Mouse (Mus musculus): ENCODE measurements around the gene Camk2n1. TPM values are rescaled to one million over a fixed set of nuclear protein-coding genes. Genes with fewer than 3 reads are reported as not detected.

Camk2n1 gene
- polyA plus RNA-seq (2015; fragmentation: Nextera tagmentation; extraction: Ambion mirVana), result 1.0 and 1.1 TPM in 2 replicates

DNA sequence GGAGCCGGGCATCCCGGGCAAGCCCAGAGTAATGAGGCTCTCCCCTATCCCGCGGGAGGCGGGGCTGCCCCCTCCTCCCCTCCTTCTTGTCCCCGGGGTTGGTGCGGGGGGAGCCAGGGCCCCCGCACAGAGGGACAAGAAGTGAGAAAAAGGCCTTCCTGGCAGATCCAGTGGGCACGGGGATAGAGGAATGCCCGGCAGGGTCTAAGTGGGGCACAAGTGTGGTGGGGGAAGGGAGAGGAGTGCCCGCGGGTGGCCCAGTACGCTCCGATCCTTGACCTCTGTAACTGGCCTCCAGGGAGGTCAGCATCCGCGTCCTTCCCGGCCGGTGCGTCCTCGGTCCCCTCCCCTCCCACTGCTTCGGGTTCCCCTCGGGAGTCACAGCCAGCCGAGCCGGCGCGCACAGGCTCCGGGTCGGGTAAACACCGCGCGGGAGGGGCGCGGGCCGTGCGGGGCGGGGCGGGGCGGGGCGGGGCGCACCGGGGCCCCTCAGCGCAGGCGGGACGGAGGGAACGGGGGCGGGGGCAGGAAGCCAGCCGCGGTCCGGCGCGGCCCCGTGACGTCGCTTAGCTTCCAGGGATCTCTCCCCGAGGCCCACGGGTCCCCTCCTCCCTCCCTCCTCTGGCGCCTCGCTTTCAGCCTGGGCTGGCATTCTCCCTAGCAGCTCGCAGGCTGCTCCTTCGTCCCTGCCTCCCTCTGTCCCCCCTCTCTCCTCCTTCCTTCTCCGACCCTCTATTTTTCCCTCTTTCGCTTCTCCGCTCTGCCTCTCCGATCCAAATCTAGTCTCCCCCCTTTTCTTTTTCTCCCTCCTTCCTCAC lies at the start of gene Camk2n1:
Gene Camk2n1 (plus strand): TSS at position 562 of the 818 bp plus-strand sequence.
- Histone ChIP-seq H3K27ac (replicated peaks) (peak within 1 kb of the TSS; percentile 51; the same call in 1 of the 2 replicates), H3K4me3 (peak within 1 kb of the TSS; percentile 74), H3K9me3 (no peaks in the 10 kb centered on the region), H3K4me2 (peak within 1 kb of the TSS; percentile 95), H3K4me1 (peaks cover 25% of the 10 kb centered on the region), H3K9ac (peak within 1 kb of the TSS; percentile 85), H3K36me3 (no peaks in the 10 kb centered on the region), H3K27me3 (replicated peaks) (peaks cover 93% of the 10 kb centered on the region)
- ATAC-seq (ENCODE audit: extremely low read depth, insufficient number of reproducible peaks, low FRiP score, low TSS enrichment), result 0 out of 2 replicates have a peak, but pooled peaks have one; percentile 61
- WGBS, result under 1% methylated on average over 42 of the region's 64 CpGs

DNA sequence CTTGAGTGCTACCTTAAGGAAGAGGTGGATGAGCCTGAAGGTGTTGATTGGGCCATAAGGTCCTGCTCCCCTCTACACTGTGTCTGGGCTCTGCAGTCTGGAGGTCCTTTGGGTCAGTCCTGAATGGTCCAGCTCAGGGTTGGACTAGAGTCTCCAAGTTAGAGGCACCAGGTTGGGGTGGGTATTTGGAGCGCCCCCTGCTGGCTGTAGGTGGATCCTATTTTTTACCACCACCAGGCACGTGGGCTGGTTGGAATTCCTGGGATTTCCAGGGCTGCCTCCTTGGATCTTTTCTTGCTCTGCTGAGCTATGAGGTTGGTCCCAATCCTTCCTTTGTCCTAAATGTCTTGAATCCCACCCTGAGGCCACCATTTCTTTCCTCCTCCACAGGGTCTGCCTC lies 49.3 kb upstream of the Camk2n1 start:
- H3K27ac ChIP-seq (replicated peaks), result no peak overlapping the region
- no peak overlapping the region for H3K4me3 ChIP-seq
- peaks cover 23% of the 10 kb centered on the region for H3K27me3 ChIP-seq (replicated peaks)
- no peak overlapping the region for H3K9ac ChIP-seq
- ATAC-seq (ENCODE audit: extremely low read depth, insufficient number of reproducible peaks, low FRiP score, low TSS enrichment), result no peak
- H3K4me1 ChIP-seq, result peaks cover 5% of the 10 kb centered on the region; the same call in 1 of the 2 replicates
- no peaks in the 10 kb centered on the region for H3K36me3 ChIP-seq
- no peak overlapping the region for H3K4me2 ChIP-seq
- H3K9me3 ChIP-seq, result no peaks in the 10 kb centered on the region
- 0% methylated on average over 2 of the region's 2 CpGs for WGBS

DNA sequence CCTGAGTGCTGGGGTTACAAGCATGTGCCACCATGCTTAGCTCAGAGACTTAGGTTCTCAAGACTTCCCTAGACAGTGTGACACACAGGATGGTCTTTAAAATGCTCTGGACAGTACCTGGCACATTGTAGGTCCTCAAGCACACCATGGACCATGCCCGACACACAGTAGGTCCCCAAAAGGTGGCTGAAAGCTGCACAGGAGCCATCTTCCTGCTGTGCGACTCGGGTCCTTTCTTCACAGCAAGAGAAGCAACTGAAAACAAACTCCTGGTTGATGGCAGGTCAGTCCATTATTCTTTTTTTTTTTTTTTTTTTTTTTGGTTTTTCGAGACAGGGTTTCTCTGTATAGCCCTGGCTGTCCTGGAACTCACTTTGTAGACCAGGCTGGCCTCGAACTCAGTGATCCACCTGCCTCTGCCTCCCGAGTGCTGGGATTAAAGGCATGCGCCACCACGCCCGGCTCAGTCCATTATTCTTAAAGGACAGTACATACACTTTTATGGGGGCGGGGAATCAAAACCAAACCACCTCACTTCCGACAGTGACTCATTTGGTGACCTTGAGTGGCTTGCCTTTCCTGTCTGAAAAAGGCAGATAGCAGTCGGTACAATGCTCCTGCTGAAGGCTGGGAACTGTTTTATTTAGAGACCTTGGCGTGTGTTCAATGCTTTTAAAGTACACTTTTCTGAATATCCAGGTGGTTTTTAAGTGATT lies 46.5 kb upstream of the Camk2n1 start:
- Histone ChIP-seq H3K36me3 (no peaks in the 10 kb centered on the region), H3K4me1 (peaks cover 5% of the 10 kb centered on the region; the same call in 1 of the 2 replicates)
- ATAC-seq (ENCODE audit: extremely low read depth, insufficient number of reproducible peaks, low FRiP score, low TSS enrichment), result no peak

DNA sequence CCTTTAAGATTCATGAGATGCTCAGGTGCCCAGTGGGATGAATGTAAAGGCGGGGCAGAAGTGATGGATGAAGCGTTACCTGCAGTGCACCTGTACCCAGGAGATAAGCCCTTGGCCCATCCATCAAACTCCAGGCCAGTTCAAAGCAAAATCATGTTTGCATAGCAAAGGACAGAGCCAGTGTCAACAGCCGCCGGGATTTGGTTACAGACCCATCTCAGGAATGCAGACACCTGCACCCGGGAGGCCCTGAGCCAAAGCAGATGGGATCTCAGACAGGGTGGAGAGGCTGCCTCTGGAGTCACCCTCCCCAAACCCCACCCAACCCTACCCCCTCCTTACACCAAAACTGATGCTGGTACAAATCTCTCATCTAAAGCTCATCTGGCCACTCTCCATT lies 43.1 kb upstream of the Camk2n1 start:
- no peaks in the 10 kb centered on the region for H3K36me3 ChIP-seq
- H3K4me1 ChIP-seq, result peaks cover 17% of the 10 kb centered on the region
- H3K4me2 ChIP-seq, result no peak overlapping the region
- H3K9me3 ChIP-seq, result no peaks in the 10 kb centered on the region
- no peak overlapping the region for H3K9ac ChIP-seq
- no peak for ATAC-seq (ENCODE audit: extremely low read depth, insufficient number of reproducible peaks, low FRiP score, low TSS enrichment)
- peaks cover 48% of the 10 kb centered on the region for H3K27me3 ChIP-seq (replicated peaks)
- no peak overlapping the region for H3K4me3 ChIP-seq
- WGBS, result 10% methylated on average over 5 of the region's 5 CpGs
- no peak overlapping the region for H3K27ac ChIP-seq (replicated peaks)

More for the DNA sequence above, 46.5 kb upstream of the Camk2n1 start:
- 63% methylated on average over 12 of the region's 13 CpGs for WGBS
- H3K9ac ChIP-seq, result no peak overlapping the region
- H3K27ac ChIP-seq (replicated peaks), result no peak overlapping the region
- no peaks in the 10 kb centered on the region for H3K9me3 ChIP-seq
- no peak overlapping the region for H3K4me3 ChIP-seq
- no peak overlapping the region for H3K4me2 ChIP-seq
- peaks cover 30% of the 10 kb centered on the region for H3K27me3 ChIP-seq (replicated peaks)

DNA sequence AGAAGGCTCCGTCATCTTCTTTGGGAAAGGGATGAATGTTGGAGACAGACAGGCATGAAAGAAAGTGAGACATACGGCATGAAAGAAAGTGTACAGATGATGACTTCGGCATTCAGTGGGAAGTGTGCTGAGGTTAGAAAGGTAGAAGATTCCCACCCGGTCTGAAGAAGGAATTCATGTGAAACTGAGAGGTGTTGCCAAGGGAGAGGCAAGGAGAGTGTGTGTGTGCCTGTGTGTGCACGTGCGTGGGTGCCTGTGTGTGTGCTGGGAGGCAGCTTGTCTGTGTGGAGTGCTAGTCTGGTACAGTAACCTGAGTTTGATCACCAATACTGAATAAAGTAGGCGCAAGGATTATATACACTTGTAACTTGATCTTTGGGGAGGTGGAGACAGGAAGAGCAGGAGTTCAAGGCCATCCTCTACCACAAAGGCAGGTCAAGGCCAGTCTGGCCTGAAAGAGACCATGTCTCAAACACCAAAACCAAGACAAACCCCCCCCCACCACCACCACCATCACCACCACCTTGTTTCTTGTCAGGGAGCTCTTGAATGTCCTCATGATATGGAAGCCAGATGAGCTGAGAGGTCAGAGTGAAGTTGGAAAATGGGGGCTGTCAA lies 42.5 kb upstream of the Camk2n1 start:
- Histone ChIP-seq H3K27ac (replicated peaks) (no peak overlapping the region), H3K36me3 (no peaks in the 10 kb centered on the region), H3K27me3 (replicated peaks) (peaks cover 52% of the 10 kb centered on the region), H3K4me1 (peaks cover 17% of the 10 kb centered on the region), H3K9me3 (no peaks in the 10 kb centered on the region), H3K9ac (no peak overlapping the region), H3K4me2 (no peak overlapping the region), H3K4me3 (no peak overlapping the region)
- 47% methylated on average over 7 of the region's 7 CpGs for WGBS
- ATAC-seq (ENCODE audit: extremely low read depth, insufficient number of reproducible peaks, low FRiP score, low TSS enrichment), result no peak

DNA sequence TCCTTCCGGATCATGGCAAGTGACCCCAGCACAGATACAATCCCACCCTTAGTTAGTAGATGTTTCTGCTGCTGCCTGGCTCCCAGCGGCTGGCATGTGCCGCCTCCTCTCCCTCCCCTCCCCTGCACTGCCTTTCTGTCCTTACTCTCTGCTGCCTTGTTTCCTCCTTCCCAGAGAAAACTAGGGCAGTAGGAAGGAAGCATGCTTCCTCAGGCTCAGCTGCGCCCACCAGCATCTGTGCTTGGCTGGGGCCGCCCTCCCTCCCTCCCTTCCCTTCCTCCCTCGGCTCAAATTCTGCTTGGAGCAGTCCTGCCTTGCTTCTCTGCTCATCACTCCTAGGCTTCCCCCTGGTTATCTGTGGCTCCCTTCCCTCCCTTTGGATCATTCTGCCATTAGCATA lies 39.4 kb upstream of the Camk2n1 start:
- no peak overlapping the region for H3K4me3 ChIP-seq
- peaks cover 72% of the 10 kb centered on the region for H3K27me3 ChIP-seq (replicated peaks)
- no peak for ATAC-seq (ENCODE audit: extremely low read depth, insufficient number of reproducible peaks, low FRiP score, low TSS enrichment)
- peaks cover 12% of the 10 kb centered on the region for H3K4me1 ChIP-seq
- H3K9me3 ChIP-seq, result no peaks in the 10 kb centered on the region
- H3K4me2 ChIP-seq, result peak overlapping the region; percentile 5; the same call in 1 of the 2 replicates
- no peak overlapping the region for H3K27ac ChIP-seq (replicated peaks)
- WGBS, result 10% methylated on average over 6 of the region's 6 CpGs
- H3K9ac ChIP-seq, result 0 out of 2 replicates have a peak overlapping the region, but pooled peaks have one; percentile 33
- H3K36me3 ChIP-seq, result no peaks in the 10 kb centered on the region

DNA sequence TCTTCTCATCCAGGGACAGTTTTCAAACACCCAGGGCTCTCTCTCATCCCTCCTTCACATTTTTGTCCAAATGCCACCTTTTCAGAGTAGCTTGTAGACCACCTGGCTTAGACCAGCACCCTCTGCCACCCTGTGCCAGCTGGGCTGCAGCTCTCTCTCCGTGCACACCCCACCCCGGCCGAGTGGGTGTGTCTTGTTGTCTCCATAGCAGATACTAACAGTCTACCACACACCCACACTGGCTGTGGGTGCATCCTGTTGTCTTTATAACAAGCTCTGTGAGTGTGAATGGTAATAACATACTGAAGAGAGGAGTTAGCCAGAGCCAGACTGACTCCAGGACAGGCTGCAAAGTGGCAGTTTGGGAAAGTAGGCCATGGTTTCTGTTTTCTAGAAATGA lies 38.1 kb upstream of the Camk2n1 start:
- no peaks in the 10 kb centered on the region for H3K9me3 ChIP-seq
- H3K9ac ChIP-seq, result no peak overlapping the region
- peaks cover 72% of the 10 kb centered on the region for H3K27me3 ChIP-seq (replicated peaks)
- no peak overlapping the region for H3K4me2 ChIP-seq
- H3K27ac ChIP-seq (replicated peaks), result no peak overlapping the region
- 65% methylated on average over 3 of the region's 3 CpGs for WGBS
- no peaks in the 10 kb centered on the region for H3K36me3 ChIP-seq
- peaks cover 12% of the 10 kb centered on the region for H3K4me1 ChIP-seq
- ATAC-seq (ENCODE audit: extremely low read depth, insufficient number of reproducible peaks, low FRiP score, low TSS enrichment), result no peak
- H3K4me3 ChIP-seq, result no peak overlapping the region

DNA sequence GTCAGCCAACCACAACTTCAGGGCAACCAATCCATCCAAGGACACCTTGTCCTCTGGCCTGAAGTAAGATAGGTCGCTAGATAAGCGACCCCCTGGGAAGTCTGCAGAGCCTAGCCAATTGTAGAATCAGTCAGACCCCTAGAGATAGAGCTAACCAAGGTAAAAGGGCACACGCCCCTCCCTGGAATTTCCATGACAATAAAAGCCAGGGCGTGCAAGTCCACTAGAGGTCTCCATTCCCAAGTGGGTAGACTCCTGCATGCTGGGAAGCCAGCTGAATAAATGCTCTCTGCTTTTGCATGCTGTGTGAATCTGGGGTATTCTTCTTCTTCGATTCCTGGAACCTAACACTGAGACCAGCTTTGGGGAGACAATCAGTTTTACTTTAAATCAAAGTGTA lies 37.7 kb upstream of the Camk2n1 start:
- no peak overlapping the region for H3K4me3 ChIP-seq
- no peak overlapping the region for H3K4me2 ChIP-seq
- peaks cover 12% of the 10 kb centered on the region for H3K4me1 ChIP-seq
- no peaks in the 10 kb centered on the region for H3K36me3 ChIP-seq
- no peaks in the 10 kb centered on the region for H3K9me3 ChIP-seq
- H3K27me3 ChIP-seq (replicated peaks), result peaks cover 72% of the 10 kb centered on the region
- 50% methylated on average over 5 of the region's 5 CpGs for WGBS
- H3K27ac ChIP-seq (replicated peaks), result no peak overlapping the region
- no peak for ATAC-seq (ENCODE audit: extremely low read depth, insufficient number of reproducible peaks, low FRiP score, low TSS enrichment)
- no peak overlapping the region for H3K9ac ChIP-seq

DNA sequence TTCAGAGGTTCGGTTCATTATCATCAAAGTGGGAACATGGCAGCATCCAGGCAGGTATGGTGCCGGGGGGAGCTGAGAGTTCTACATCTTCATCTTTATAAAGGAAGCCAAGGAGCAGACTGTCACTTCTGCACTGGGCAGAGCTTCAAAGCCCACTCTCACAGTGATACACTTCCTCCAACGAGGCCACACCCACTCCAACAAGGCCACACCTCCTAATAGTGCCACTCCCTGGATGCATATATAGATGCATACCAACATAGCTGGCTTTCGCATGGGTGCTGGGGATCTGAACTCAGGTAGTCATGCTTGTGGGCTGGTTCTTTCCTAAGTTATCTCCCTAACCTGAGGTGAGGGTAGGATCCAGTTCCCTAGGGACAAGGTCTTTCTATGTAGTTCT lies 36.2 kb upstream of the Camk2n1 start:
- Histone ChIP-seq H3K9me3 (peaks cover under 1% of the 10 kb centered on the region; the same call in 1 of the 2 replicates), H3K36me3 (no peaks in the 10 kb centered on the region), H3K9ac (no peak overlapping the region), H3K4me2 (no peak overlapping the region), H3K27me3 (replicated peaks) (peaks cover 69% of the 10 kb centered on the region), H3K4me3 (no peak overlapping the region), H3K4me1 (peaks cover 12% of the 10 kb centered on the region), H3K27ac (replicated peaks) (no peak overlapping the region)
- WGBS, result 77% methylated on average over 4 of the region's 4 CpGs
- ATAC-seq (ENCODE audit: extremely low read depth, insufficient number of reproducible peaks, low FRiP score, low TSS enrichment), result no peak

DNA sequence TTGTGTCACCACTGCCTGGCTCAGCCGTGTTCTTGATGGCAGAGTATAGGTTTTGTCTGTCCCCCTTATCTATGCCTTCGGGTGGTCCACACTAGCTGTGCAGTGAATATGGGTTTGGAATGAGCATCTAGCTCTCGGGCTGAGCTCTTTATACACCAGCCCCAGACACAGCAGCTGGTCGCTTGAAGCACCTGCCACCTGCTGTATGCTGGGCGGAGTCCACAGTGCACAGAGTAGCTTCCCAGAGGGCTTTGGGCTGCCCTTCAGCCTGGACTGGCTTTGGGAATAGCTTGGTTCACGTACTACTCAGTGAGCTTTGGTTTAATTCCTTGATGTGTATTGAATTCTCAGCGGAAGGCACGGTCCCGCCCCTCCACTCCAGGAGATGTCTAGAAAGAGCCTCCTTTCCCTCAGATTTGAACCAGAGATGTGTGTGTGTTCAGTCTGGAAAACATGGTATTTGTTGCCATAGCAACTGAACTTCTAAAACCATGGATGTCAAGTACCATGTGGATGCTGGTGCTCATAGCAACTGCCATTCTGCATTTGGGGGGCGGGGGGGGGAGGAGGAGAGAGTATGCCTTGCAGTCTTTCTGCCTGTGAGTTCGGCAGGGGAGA lies 35.7 kb upstream of the Camk2n1 start:
- peaks cover 65% of the 10 kb centered on the region for H3K27me3 ChIP-seq (replicated peaks)
- H3K27ac ChIP-seq (replicated peaks), result no peak overlapping the region
- no peak overlapping the region for H3K4me3 ChIP-seq
- H3K4me1 ChIP-seq, result peaks cover 12% of the 10 kb centered on the region
- H3K9me3 ChIP-seq, result peaks cover 5% of the 10 kb centered on the region; the same call in 1 of the 2 replicates
- WGBS, result 58% methylated on average over 11 of the region's 11 CpGs
- no peak overlapping the region for H3K4me2 ChIP-seq
- ATAC-seq (ENCODE audit: extremely low read depth, insufficient number of reproducible peaks, low FRiP score, low TSS enrichment), result no peak
- no peak overlapping the region for H3K9ac ChIP-seq
- no peaks in the 10 kb centered on the region for H3K36me3 ChIP-seq

DNA sequence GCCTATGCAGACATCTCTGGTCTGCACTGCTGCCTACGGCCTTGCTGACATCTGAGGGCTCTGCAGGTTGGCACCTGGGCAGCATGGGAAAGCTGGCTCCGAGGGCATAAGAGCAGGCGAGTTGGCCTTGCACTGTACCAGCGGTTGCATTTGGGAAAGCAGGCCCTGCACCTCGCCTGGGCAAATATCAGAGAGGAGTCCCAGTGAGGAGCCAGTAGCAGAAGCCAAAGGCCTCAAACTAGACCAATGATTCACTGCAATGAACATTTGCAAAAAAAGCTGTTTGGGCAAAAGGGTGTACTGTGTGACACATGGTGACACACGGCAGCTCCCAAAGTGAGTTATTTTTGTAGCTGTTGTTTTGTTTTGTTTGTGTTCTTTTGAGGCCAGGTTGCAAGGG lies 29.1 kb upstream of the Camk2n1 start:
- Histone ChIP-seq H3K27ac (replicated peaks) (no peak overlapping the region), H3K9ac (no peak overlapping the region), H3K4me1 (no peaks in the 10 kb centered on the region), H3K36me3 (no peaks in the 10 kb centered on the region), H3K27me3 (replicated peaks) (peaks cover 41% of the 10 kb centered on the region), H3K4me3 (no peak overlapping the region), H3K9me3 (peaks cover 5% of the 10 kb centered on the region; the same call in 1 of the 2 replicates), H3K4me2 (no peak overlapping the region)
- WGBS, result 65% methylated on average over 6 of the region's 6 CpGs
- no peak for ATAC-seq (ENCODE audit: extremely low read depth, insufficient number of reproducible peaks, low FRiP score, low TSS enrichment)

Data from heart, embryonic 13.5 days (tissue).